Mouse (Mus musculus) cortical plate, adult 2 months (tissue): Measurements from ENCODE around the gene Spice1.

Experiments used
- CTCF ChIP-seq: fragments of 200-500 bp; IDR thresholded peaks from 2 replicates; pipeline ENCODE4 v1.5.1; 2011; ENCODE audit warnings: mild to moderate bottlenecking, control low read depth, low read length; ENCODE audit not compliant: insufficient read depth; ENCODE audit errors: extremely low read depth
- POLR2A ChIP-seq: fragments of 200-500 bp; IDR thresholded peaks from 2 replicates; pipeline ENCODE4 v1.6.1; 2011; ENCODE audit warnings: mild to moderate bottlenecking, low read length, control low read depth; ENCODE audit not compliant: insufficient read depth; ENCODE audit errors: extremely low read depth

GRCm38 (mm10) chr16:44384251-44384650 is 37.3 kb downstream of the Spice1 start:
- TF ChIP-seq POLR2A (no peak), CTCF (no peak)
